Mouse (Mus musculus): Measurements from ENCODE around the gene Pdgfra. TPM values are rescaled to one million over a fixed set of nuclear protein-coding genes. Genes with fewer than 3 reads are reported as not detected.

The Pdgfra gene
- 0.32 and 0.48 TPM in 2 replicates for total RNA-seq (2023)

GRCm38 (mm10) chr5:75152021-75152425 lies at the start of gene Pdgfra:
Gene Pdgfra, plus strand, starts transcription at chr5:75152292.

Other genes with a start within 250 kb of the Pdgfra start
- 56.6 and 63.8 TPM in 2 replicates for gene Chic2, start 107.5 kb upstream of the Pdgfra start, total RNA-seq (2023)
- gene Gsx2, start 76.7 kb upstream of the Pdgfra start, total RNA-seq (2023): not detected in 2 replicates